Mouse (Mus musculus): ENCODE data around the gene Psmd12.
"Not testable (repeated sequence)": the region's sequence is repeated elsewhere in the genome, so short reads cannot be mapped to it uniquely, and the experiment has no call there.

Psmd12 gene

GRCm38 (mm10) chr11:107462478-107462877, 16.8 kb upstream of the Psmd12 start:
- no peak for DNase-seq (ENCODE audit: low read depth)

GRCm38 (mm10) chr11:107463251-107463681, 16.0 kb upstream of the Psmd12 start:
- no peak for DNase-seq (ENCODE audit: low read depth)

- DNase-seq (ENCODE audit: low read depth): no peak
Measured at GRCm38 (mm10) chr11:107464141-107464540, 15.1 kb upstream of the Psmd12 start.

- no peak for DNase-seq (ENCODE audit: low read depth)
Measured at GRCm38 (mm10) chr11:107465041-107465440, 14.2 kb upstream of the Psmd12 start.

GRCm38 (mm10) chr11:107465969-107466368, 13.3 kb upstream of the Psmd12 start:
- DNase-seq (ENCODE audit: low read depth): peak; percentile 60

GRCm38 (mm10) chr11:107466611-107467391, 12.5 kb upstream of the Psmd12 start:
- DNase-seq (ENCODE audit: low read depth): no peak

- peak; percentile 71 for DNase-seq (ENCODE audit: low read depth)
Measured at GRCm38 (mm10) chr11:107468252-107469030, 10.8 kb upstream of the Psmd12 start.

GRCm38 (mm10) chr11:107469031-107469522, 10.2 kb upstream of the Psmd12 start:
- peak; percentile 97 for DNase-seq (ENCODE audit: low read depth)

GRCm38 (mm10) chr11:107469523-107470371, 9.5 kb upstream of the Psmd12 start:
- peak; percentile 43 for DNase-seq (ENCODE audit: low read depth)

GRCm38 (mm10) chr11:107470521-107471041, 8.7 kb upstream of the Psmd12 start, which contains the start of gene Pitpnc1:
Gene Pitpnc1 (minus strand): TSS chr11:107470699.
- DNase-seq (ENCODE audit: low read depth): peak; percentile 92

- peak; percentile 77 for DNase-seq (ENCODE audit: low read depth)
Measured at GRCm38 (mm10) chr11:107471071-107471720, 8.1 kb upstream of the Psmd12 start.

GRCm38 (mm10) chr11:107472304-107472703, 7.0 kb upstream of the Psmd12 start:
- no peak for DNase-seq (ENCODE audit: low read depth)

- peak; percentile 98 for DNase-seq (ENCODE audit: low read depth)
Measured at GRCm38 (mm10) chr11:107473137-107473820, 6.0 kb upstream of the Psmd12 start.

- DNase-seq (ENCODE audit: low read depth): no peak
Measured at GRCm38 (mm10) chr11:107479862-107480203, 549 bp downstream of the Psmd12 start.

- DNase-seq (ENCODE audit: low read depth): no peak
Measured at GRCm38 (mm10) chr11:107484341-107484740, 5.1 kb downstream of the Psmd12 start.

GRCm38 (mm10) chr11:107502801-107503200, 23.5 kb downstream of the Psmd12 start:
- DNase-seq (ENCODE audit: low read depth): peak; percentile 28

- DNase-seq (ENCODE audit: low read depth): not testable (repeated sequence)
Measured at GRCm38 (mm10) chr11:107504364-107504763, 25.1 kb downstream of the Psmd12 start.

GRCm38 (mm10) chr11:107506260-107506659, 27.0 kb downstream of the Psmd12 start:
- DNase-seq (ENCODE audit: low read depth): peak; percentile 77

- peak; percentile 20 for DNase-seq (ENCODE audit: low read depth)
Measured at GRCm38 (mm10) chr11:107509631-107510338, 30.5 kb downstream of the Psmd12 start.
